Mouse (Mus musculus): ENCODE results near the gene Vti1b. TPM values are rescaled to one million over a fixed set of nuclear protein-coding genes. Genes with fewer than 3 reads are reported as not detected.

Vti1b gene
- polyA plus RNA-seq, 1 experiment from 2014 or later: 110 TPM

- H3K9ac ChIP-seq (ENCODE audit: low read length): no peak overlapping the region
- TF ChIP-seq CTCF (IDR thresholded peaks at IDR 0.05; ENCODE audit: low read depth) (peak; percentile 67), EP300 (optimal IDR thresholded peaks at IDR 0.05) (no peak)
- H3K36me3 ChIP-seq (ENCODE audit: control insufficient read depth, insufficient read depth, low read length): no peaks in the 10 kb centered on the region
- ATAC-seq (ENCODE audit: low FRiP score, low TSS enrichment) (no peak), DNase-seq (ENCODE audit: low spot score) (no peak)
- WGBS: 32% methylated on average over 3 of the region's 3 CpGs
- H3K4me2 ChIP-seq (replicated peaks; ENCODE audit: low read depth): no peak overlapping the region
- no peaks in the 10 kb centered on the region for H3K27me3 ChIP-seq (ENCODE audit: control insufficient read depth, insufficient read depth, low read length)
- H3K4me1 ChIP-seq (replicated peaks; ENCODE audit: control insufficient read depth, insufficient read depth): no peaks in the 10 kb centered on the region
- H3K4me3 ChIP-seq (ENCODE audit: low read depth, low read length): no peak overlapping the region
- H3K27ac ChIP-seq (replicated peaks): no peak overlapping the region
- no peaks in the 10 kb centered on the region for H3K9me3 ChIP-seq (ENCODE audit: control insufficient read depth, low read length)
Measured at GRCm38 (mm10) chr12:79122820-79123219, 49.6 kb downstream of the Vti1b start.

- Histone ChIP-seq H3K9me3 (ENCODE audit: control insufficient read depth, low read length) (no peaks in the 10 kb centered on the region), H3K27ac (replicated peaks) (no peak overlapping the region), H3K9ac (ENCODE audit: low read length) (no peak overlapping the region), H3K4me1 (replicated peaks; ENCODE audit: control insufficient read depth, insufficient read depth) (no peaks in the 10 kb centered on the region), H3K4me3 (ENCODE audit: low read depth, low read length) (no peak overlapping the region), H3K4me2 (replicated peaks; ENCODE audit: low read depth) (no peak overlapping the region), H3K27me3 (ENCODE audit: control insufficient read depth, insufficient read depth, low read length) (no peaks in the 10 kb centered on the region), H3K36me3 (ENCODE audit: control insufficient read depth, insufficient read depth, low read length) (no peaks in the 10 kb centered on the region)
- DNase-seq (ENCODE audit: low spot score) (no peak), ATAC-seq (ENCODE audit: low FRiP score, low TSS enrichment) (peak; percentile 49)
- TF ChIP-seq EP300 (optimal IDR thresholded peaks at IDR 0.05): no peak
- TF ChIP-seq CTCF (IDR thresholded peaks at IDR 0.05; ENCODE audit: low read depth): no peak
- 84% methylated on average over 4 of the region's 4 CpGs for WGBS
Measured at GRCm38 (mm10) chr12:79118991-79119390, 53.5 kb downstream of the Vti1b start.

Other genes with a start within 250 kb of the Vti1b start
- 4.7 and 4.9 TPM in 2 replicates for gene Tmem229b, start 165.0 kb downstream of the Vti1b start, polyA plus RNA-seq (2015; fragmentation: Nextera tagmentation; extraction: Ambion mirVana)
- 6.1 and 6.9 TPM in 2 replicates for gene Plekhh1, start 143.5 kb downstream of the Vti1b start, polyA plus RNA-seq (2015; fragmentation: Nextera tagmentation; extraction: Ambion mirVana)
- 18.8 and 20.3 TPM in 2 replicates for gene Pigh, start 83.0 kb downstream of the Vti1b start, polyA plus RNA-seq (2015; fragmentation: Nextera tagmentation; extraction: Ambion mirVana)
- gene Arg2, start 41.9 kb downstream of the Vti1b start, polyA plus RNA-seq (2015; fragmentation: Nextera tagmentation; extraction: Ambion mirVana): 2.0 and 2.2 TPM in 2 replicates
- 16.3 and 17.1 TPM in 2 replicates for gene Rdh11, start 19.6 kb upstream of the Vti1b start, polyA plus RNA-seq (2015; fragmentation: Nextera tagmentation; extraction: Ambion mirVana)
- 78.8 and 88.1 TPM in 2 replicates for gene Rdh12, start 36.2 kb upstream of the Vti1b start, polyA plus RNA-seq (2015; fragmentation: Nextera tagmentation; extraction: Ambion mirVana)
- 3.7 and 4.6 TPM in 2 replicates for gene Zfyve26, start 123.6 kb upstream of the Vti1b start, polyA plus RNA-seq (2015; fragmentation: Nextera tagmentation; extraction: Ambion mirVana)
- gene Rad51b, start 124.6 kb upstream of the Vti1b start, polyA plus RNA-seq (2015; fragmentation: Nextera tagmentation; extraction: Ambion mirVana): 1.9 and 2.0 TPM in 2 replicates